7 mouse cellular contexts compared by ENCODE assay signal in the genomic region with DNA sequence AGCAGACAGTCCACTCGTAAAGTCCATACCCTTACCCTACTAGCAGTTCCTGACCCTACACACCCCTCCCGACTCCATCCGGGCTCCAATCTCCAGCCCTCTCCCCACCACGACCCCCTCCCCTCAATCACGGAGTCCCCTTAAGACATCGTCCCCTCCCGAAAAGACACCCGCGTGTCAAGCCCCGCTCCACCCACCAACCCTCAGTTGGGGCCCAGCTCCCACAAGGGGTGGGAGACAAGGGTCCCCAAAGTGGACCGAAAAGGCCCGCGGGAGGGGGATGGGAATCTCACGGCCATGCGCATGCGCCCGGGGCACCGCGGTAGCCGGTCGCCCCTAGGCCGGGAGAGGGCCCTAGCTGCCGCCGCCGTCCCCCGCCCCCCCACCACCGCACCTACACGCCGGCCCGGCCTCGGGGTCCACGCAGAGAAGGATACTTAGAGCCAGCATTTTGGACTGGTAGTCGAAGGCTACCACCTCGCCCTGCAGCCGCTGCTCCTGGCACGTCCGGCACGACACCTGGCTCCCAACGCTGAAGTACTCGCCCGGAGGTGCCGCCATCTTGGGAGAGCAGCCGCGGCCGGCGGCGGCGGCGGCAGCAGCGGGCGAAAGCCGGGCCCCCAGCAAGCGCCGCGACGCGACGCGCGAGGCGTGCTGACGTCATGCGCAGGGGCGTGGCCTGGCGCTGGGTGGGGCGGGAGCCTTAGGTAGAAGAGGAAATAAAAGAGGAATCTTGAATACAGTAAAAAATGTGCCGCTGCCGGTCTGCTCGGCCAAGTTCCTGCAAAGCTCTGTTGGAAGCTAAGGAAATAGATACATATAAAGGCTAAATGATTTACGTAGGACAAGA. TPM values are rescaled to one million over a fixed set of nuclear protein-coding genes. Genes with fewer than 3 reads are reported as not detected.
DNase-seq lines count a peak whose midpoint lies in the region; ATAC-seq and TF ChIP-seq lines count a peak whose summit lies in the region.

A gene (minus strand): TSS at position 651 of the 850 bp plus-strand sequence.

- WGBS in intestine, postnatal 0 days: under 1% methylated on average over 68 of the region's 70 CpGs
- WGBS in midbrain, embryonic 12.5 days: under 1% methylated on average over 63 of the region's 70 CpGs
- WGBS in small intestine, adult 2 months: under 1% methylated on average over 68 of the region's 70 CpGs

- peaks cover 10% of the 10 kb centered on the region; the same call in 1 of the 2 replicates for H3K36me3 ChIP-seq in intestine, postnatal 0 days (ENCODE audit: control insufficient read depth, insufficient read depth)
- peaks cover 26% of the 10 kb centered on the region for H3K36me3 ChIP-seq in midbrain, embryonic 12.5 days
- peaks cover 13% of the 10 kb centered on the region for H3K36me3 ChIP-seq in small intestine, adult 2 months (ENCODE audit: control insufficient read depth, insufficient read depth, low read length)

- H3K4me3 ChIP-seq in intestine, postnatal 0 days (ENCODE audit: low read depth, low read length): peak within 1 kb of the TSS; percentile 82
- peak within 1 kb of the TSS; percentile 88 for H3K4me3 ChIP-seq in midbrain, embryonic 12.5 days
- peak within 1 kb of the TSS; percentile 98 for H3K4me3 ChIP-seq in small intestine, adult 2 months (ENCODE audit: low read depth, low read length)

- intact Hi-C loops in left cerebral cortex, postnatal 4 days (cut with DNase I): no loop called here

- peak; percentile 91 for DNase-seq in adrenal gland, adult 8-10 months
- peak; percentile 95 for DNase-seq in embryo, embryonic 9.5 days (ENCODE audit: extremely low spot score)
- DNase-seq in gonadal fat pad, adult 2 months (ENCODE audit: low read depth): peak; percentile 26
- DNase-seq in left cerebral cortex, postnatal 4 days: peak; percentile 96

- H3K4me2 ChIP-seq in intestine, postnatal 0 days (replicated peaks; ENCODE audit: low read depth): peak within 1 kb of the TSS; percentile 72
- H3K4me2 ChIP-seq in midbrain, embryonic 12.5 days (replicated peaks): peak within 1 kb of the TSS; percentile 84

- no peaks in the 10 kb centered on the region for H3K27me3 ChIP-seq in intestine, postnatal 0 days (replicated peaks; ENCODE audit: control insufficient read depth, insufficient read depth, low read length)
- no peaks in the 10 kb centered on the region for H3K27me3 ChIP-seq in midbrain, embryonic 12.5 days
- H3K27me3 ChIP-seq in small intestine, adult 2 months (ENCODE audit: control insufficient read depth, insufficient read depth, low read length): no peaks in the 10 kb centered on the region

- peak within 1 kb of the TSS; percentile 72 for H3K27ac ChIP-seq in intestine, postnatal 0 days (ENCODE audit: low read depth, low read length)
- H3K27ac ChIP-seq in midbrain, embryonic 12.5 days (replicated peaks): peak within 1 kb of the TSS; percentile 94
- H3K27ac ChIP-seq in small intestine, adult 2 months (ENCODE audit: insufficient read depth, low read depth, low read length): peak within 1 kb of the TSS; percentile 94

- TF ChIP-seq POLR2A in small intestine, adult 2 months (IDR thresholded peaks at IDR 0.05; ENCODE audit: low read depth, low read length): peak; percentile 75

- H3K4me1 ChIP-seq in intestine, postnatal 0 days (replicated peaks; ENCODE audit: control insufficient read depth, insufficient read depth, low read length): 0 out of 2 replicates have a peak, but pooled peaks cover 3% of the 10 kb centered on the region
- peaks cover 21% of the 10 kb centered on the region for H3K4me1 ChIP-seq in midbrain, embryonic 12.5 days
- H3K4me1 ChIP-seq in small intestine, adult 2 months (ENCODE audit: control insufficient read depth, insufficient read depth, insufficient read length, low read length): peaks cover 6% of the 10 kb centered on the region

- no peaks in the 10 kb centered on the region for H3K9me3 ChIP-seq in intestine, postnatal 0 days (ENCODE audit: control insufficient read depth)
- H3K9me3 ChIP-seq in midbrain, embryonic 12.5 days: no peaks in the 10 kb centered on the region

- ATAC-seq in intestine, postnatal 0 days: peak; percentile 79
- peak; percentile 88 for ATAC-seq in midbrain, embryonic 12.5 days (ENCODE audit: low FRiP score, low read depth)

- peak within 1 kb of the TSS; percentile 73 for H3K9ac ChIP-seq in intestine, postnatal 0 days (ENCODE audit: low read depth, low read length)
- H3K9ac ChIP-seq in midbrain, embryonic 12.5 days (replicated peaks): peak within 1 kb of the TSS; percentile 91

- TF ChIP-seq CTCF in intestine, postnatal 0 days (IDR thresholded peaks at IDR 0.05; ENCODE audit: low read depth): no peak
- TF ChIP-seq CTCF in small intestine, adult 2 months (IDR thresholded peaks at IDR 0.05; ENCODE audit: extremely low read depth, insufficient read length, insufficient replicate concordance, low read depth, low read length): no peak

RNA-seq across cellular contexts. Expression of the gene that starts here (rescaled TPM):
- 10 to 100 TPM; 67.2 to 86.9 (median 81.0) TPM for total RNA-seq in adrenal gland, adult 8-10 months (2022)
- 30.7 and 35.3 TPM in 2 replicates for polyA plus RNA-seq in gonadal fat pad, adult 2 months (2012; rRNA removed)
- 103 and 107 TPM in 2 replicates for polyA plus RNA-seq in intestine, postnatal 0 days (2015; fragmentation: Nextera tagmentation; extraction: Ambion mirVana)
- 10 to 100 TPM; 84.5 to 86.0 TPM for total RNA-seq in left cerebral cortex, postnatal 4 days (2021)
- 112 and 119 TPM in 2 replicates for polyA plus RNA-seq in midbrain, embryonic 12.5 days (2016; fragmentation: Nextera tagmentation; extraction: Ambion mirVana)
- polyA plus RNA-seq in small intestine, adult 2 months (2012; rRNA removed): 8.3 and 18.7 TPM in 2 replicates

Comparison
In these comparisons a context has a peak if more than half of its experiments do, and no peak if none do; other contexts are left out.
1. Peak in every context shown above with its lines: DNase-seq, ATAC-seq, H3K4me3 ChIP-seq and H3K27ac ChIP-seq.
2. DNase-seq: peak in every context shown above with its lines; median percentile 96 in left cerebral cortex, postnatal 4 days; 95 in embryo, embryonic 9.5 days; 91 in adrenal gland, adult 8-10 months; 26 in gonadal fat pad, adult 2 months.